Mouse (Mus musculus): ENCODE measurements at regions not wholly inside any gene's neighbourhood (a gene's known extent, or its start where the extent isn't known, plus 50 kb on each side); places are given as distances from the start of the nearest gene placed in this dataset.

GRCm38 (mm10) chr10:117542351-117542750 is 86.9 kb upstream of the Cpm start:
- DNase-seq (ENCODE audit: low spot score in 2 of 2), result no peak

GRCm38 (mm10) chr10:117541487-117541886 is 87.8 kb upstream of the Cpm start:
- no peak for DNase-seq (ENCODE audit: low spot score in 2 of 2)

GRCm38 (mm10) chr10:117540747-117541398 is 88.4 kb upstream of the Cpm start:
- no peak for DNase-seq (ENCODE audit: low spot score in 2 of 2)

- DNase-seq (ENCODE audit: low spot score in 2 of 2), result no peak
Observed at GRCm38 (mm10) chr10:117540112-117540594, 89.1 kb upstream of the Cpm start.

- DNase-seq (ENCODE audit: low spot score in 2 of 2), result no peak
Observed at GRCm38 (mm10) chr10:117539532-117539931, 89.8 kb upstream of the Cpm start.

- no peak for DNase-seq (ENCODE audit: low spot score in 2 of 2)
Observed at GRCm38 (mm10) chr10:117538725-117539124, 90.6 kb upstream of the Cpm start.

GRCm38 (mm10) chr10:117536769-117537599 is 92.3 kb upstream of the Cpm start:
- no peak for DNase-seq (ENCODE audit: low spot score in 2 of 2)

GRCm38 (mm10) chr10:117535843-117536242 is 93.5 kb upstream of the Cpm start:
- no peak for DNase-seq (ENCODE audit: low spot score in 2 of 2)

GRCm38 (mm10) chr10:117534992-117535719 is 94.1 kb upstream of the Cpm start:
- no peak for DNase-seq (ENCODE audit: low spot score in 2 of 2)

GRCm38 (mm10) chr10:117534478-117534877 is 94.8 kb upstream of the Cpm start:
- DNase-seq (ENCODE audit: low spot score in 2 of 2), result no peak

- no peak for DNase-seq (ENCODE audit: low spot score in 2 of 2)
Observed at GRCm38 (mm10) chr10:117533541-117534386, 95.5 kb upstream of the Cpm start.

GRCm38 (mm10) chr10:117532750-117533540 is 96.4 kb upstream of the Cpm start:
- DNase-seq (ENCODE audit: low spot score in 2 of 2), result no peak

- no peak for DNase-seq (ENCODE audit: low spot score in 2 of 2)
Observed at GRCm38 (mm10) chr10:117531798-117532747, 97.2 kb upstream of the Cpm start.

GRCm38 (mm10) chr10:117530859-117531602 is 98.3 kb upstream of the Cpm start:
- DNase-seq (ENCODE audit: low spot score in 2 of 2), result no peak

- DNase-seq (ENCODE audit: low spot score in 2 of 2), result no peak
Observed at GRCm38 (mm10) chr10:117530007-117530858, 99.1 kb upstream of the Cpm start.

- no peak for DNase-seq (ENCODE audit: low spot score in 2 of 2)
Observed at GRCm38 (mm10) chr10:117529269-117530006, 99.9 kb upstream of the Cpm start.
